Mouse (Mus musculus): ENCODE data around the gene Tex37.

GRCm38 (mm10) chr6:70898166-70898565 lies 20.6 kb downstream of the Tex37 start:
- TF ChIP-seq CTCF (IDR thresholded peaks at IDR 0.05; ENCODE audit: extremely low read depth, insufficient read depth, insufficient read length, insufficient replicate concordance) = no peak
- no peak for TF ChIP-seq POLR2A (IDR thresholded peaks at IDR 0.05; ENCODE audit: low read depth, low read length)
